Mouse (Mus musculus) E14TG2a.4 (cell line): Measurements from ENCODE around the gene Xkr7.
A peak's percentile ranks its signal among the peaks of the same experiment; 100 is the strongest.

Source experiments
- H3K27me3 ChIP-seq: 2 replicates; pipeline ENCODE4 v1.6.1; 2014; ENCODE audit warnings: low read length, control low read depth; ENCODE audit not compliant: insufficient read depth
- H3K36me3 ChIP-seq: 2 replicates; pipeline ENCODE4 v1.6.1; 2014; ENCODE audit warnings: low read length, control low read depth; ENCODE audit not compliant: insufficient read depth
- H3K4me1 ChIP-seq: replicated peaks from 2 replicates; pipeline ENCODE4 v1.6.1; 2014; ENCODE audit warnings: low read depth, low read length, control low read depth
- H3K4me3 ChIP-seq: replicated peaks from 2 replicates; pipeline ENCODE4 v1.5.1; 2014; ENCODE audit warnings: mild to moderate bottlenecking, low read length
- H3K9me3 ChIP-seq: 2 replicates; pipeline ENCODE4 v1.6.1; 2014; ENCODE audit warnings: low read length, control low read depth
- CTCF ChIP-seq: conservative IDR thresholded peaks from 2 replicates; pipeline ENCODE4 v1.5.1; 2014; ENCODE audit warnings: low read length
- NANOG ChIP-seq: IDR thresholded peaks from 2 replicates; pipeline ENCODE4 v1.6.1; 2014; ENCODE audit warnings: borderline replicate concordance, low read length, mixed read lengths
- POU5F1 ChIP-seq: IDR thresholded peaks from 2 replicates; pipeline ENCODE4 v1.6.1; 2014; ENCODE audit warnings: low read length, borderline replicate concordance

Xkr7 gene

GRCm38 (mm10) chr2:153087091-153087490 lies 55.4 kb downstream of the Xkr7 start:
- peaks cover 40% of the 10 kb centered on the region for H3K4me1 ChIP-seq
- H3K27me3 ChIP-seq, result no peaks in the 10 kb centered on the region
- H3K4me3 ChIP-seq, result no peak overlapping the region
- no peaks in the 10 kb centered on the region for H3K36me3 ChIP-seq
- no peaks in the 10 kb centered on the region for H3K9me3 ChIP-seq
- TF ChIP-seq CTCF (no peak), NANOG (no peak), POU5F1 (no peak)

GRCm38 (mm10) chr2:153089316-153089715 lies 57.7 kb downstream of the Xkr7 start:
- Histone ChIP-seq H3K27me3 (no peaks in the 10 kb centered on the region), H3K9me3 (no peaks in the 10 kb centered on the region), H3K4me1 (peaks cover 37% of the 10 kb centered on the region), H3K36me3 (no peaks in the 10 kb centered on the region), H3K4me3 (no peak overlapping the region)
- TF ChIP-seq NANOG (no peak), CTCF (no peak), POU5F1 (no peak)

- Histone ChIP-seq H3K9me3 (no peaks in the 10 kb centered on the region), H3K4me3 (0 out of 2 replicates have a peak overlapping the region, but pooled peaks have one; percentile 13), H3K4me1 (peaks cover 31% of the 10 kb centered on the region), H3K36me3 (no peaks in the 10 kb centered on the region), H3K27me3 (no peaks in the 10 kb centered on the region)
- no peak for TF ChIP-seq POU5F1
These were observed 59.0 kb downstream of the Xkr7 start for GRCm38 (mm10) chr2:153090551-153091165.
